Mouse (Mus musculus) heart, postnatal 0 days (tissue): ENCODE measurements at regions not wholly inside any gene's neighbourhood (a gene's known extent, or its start where the extent isn't known, plus 50 kb on each side); places are given as distances from the start of the nearest gene placed in this dataset.

Experiments
- ATAC-seq: fragments of 200-750 bp; cut with Nextera tagmentation; 2 replicates; pipeline ENCODE4 v1.8.0; 2017; ENCODE audit warnings: low read depth, moderate number of reproducible peaks, moderate library complexity; ENCODE audit not compliant: insufficient read depth
- DNase-seq: peaks from one replicate; pipeline ENCODE4 v3.0.0-alpha.2; 2016; ENCODE audit warnings: low spot score
- H3K27ac ChIP-seq: fragments of 300-500 bp; sonication (generic); 2 replicates; pipeline ENCODE4 v1.5.1; 2014; ENCODE audit warnings: low read depth, mild to moderate bottlenecking
- H3K27me3 ChIP-seq: fragments of 300-500 bp; sonication (generic); 2 replicates; pipeline ENCODE4 v1.6.1; 2014; ENCODE audit warnings: low read length, mixed read lengths; ENCODE audit not compliant: control insufficient read depth, insufficient read depth
- H3K36me3 ChIP-seq: fragments of 300-500 bp; sonication (generic); replicated peaks from 2 replicates; pipeline ENCODE4 v1.6.1; 2014; ENCODE audit warnings: low read length, mixed read lengths; ENCODE audit not compliant: control insufficient read depth, insufficient read depth
- H3K4me1 ChIP-seq: fragments of 300-500 bp; sonication (generic); 2 replicates; pipeline ENCODE4 v1.6.1; 2014; ENCODE audit warnings: antibody characterized with exemption; ENCODE audit not compliant: control insufficient read depth, insufficient read depth
- H3K4me2 ChIP-seq: fragments of 300-500 bp; sonication (generic); 2 replicates; pipeline ENCODE4 v1.6.1; 2014; ENCODE audit warnings: low read depth, mild to moderate bottlenecking, low read length, moderate library complexity
- H3K4me3 ChIP-seq: fragments of 300-500 bp; sonication (generic); 2 replicates; pipeline ENCODE4 v1.5.1; 2014; ENCODE audit warnings: low read depth, low read length
- H3K9ac ChIP-seq: fragments of 300-500 bp; sonication (generic); replicated peaks from 2 replicates; pipeline ENCODE4 v1.6.1; 2014; ENCODE audit warnings: low read depth, low read length, mixed read lengths
- H3K9me3 ChIP-seq: fragments of 300-500 bp; sonication (generic); replicated peaks from 2 replicates; pipeline ENCODE4 v1.6.1; 2016; ENCODE audit warnings: low read length; ENCODE audit not compliant: control insufficient read depth
- CTCF ChIP-seq: IDR thresholded peaks from 2 replicates; pipeline ENCODE4 v1.5.1; 2016; ENCODE audit warnings: antibody characterized with exemption, control low read depth, low read depth
- EP300 ChIP-seq: IDR thresholded peaks from 2 replicates; pipeline ENCODE4 v1.6.1; 2016; ENCODE audit warnings: antibody characterized with exemption, low read depth
- WGBS: fragments of 180-500 bp; shearing (Covaris S2); extraction: QIAGEN DNeasy Blood & Tissue Kit; methylation state at CpG from one replicate; pipeline ENCODE4 v1.1.7; 2014; 5-methylcytosine and 5-hydroxymethylcytosine counted together

GRCm38 (mm10) chr6:31288421-31289233 lies 109.9 kb upstream of the Mkln1 start:
- Histone ChIP-seq H3K36me3 (no peaks in the 10 kb centered on the region), H3K27me3 (0 out of 2 replicates have a peak, but pooled peaks cover 4% of the 10 kb centered on the region), H3K4me1 (0 out of 2 replicates have a peak, but pooled peaks cover 3% of the 10 kb centered on the region), H3K4me2 (0 out of 2 replicates have a peak overlapping the region, but pooled peaks have one; percentile 3), H3K4me3 (no peak overlapping the region), H3K9me3 (no peaks in the 10 kb centered on the region), H3K27ac (no peak overlapping the region), H3K9ac (no peak overlapping the region)
- DNase-seq (peak; percentile 29), ATAC-seq (0 out of 2 replicates have a peak, but pooled peaks have one; percentile 24)
- 28% methylated on average over 14 of the region's 14 CpGs for WGBS
- TF ChIP-seq EP300 (no peak), CTCF (no peak)

GRCm38 (mm10) chr6:31289234-31289486 lies 109.4 kb upstream of the Mkln1 start:
- TF ChIP-seq EP300 (no peak), CTCF (no peak)
- no peaks in the 10 kb centered on the region for H3K9me3 ChIP-seq
- 0 out of 2 replicates have a peak, but pooled peaks cover 4% of the 10 kb centered on the region for H3K27me3 ChIP-seq
- no peak overlapping the region for H3K27ac ChIP-seq
- DNase-seq (no peak), ATAC-seq (no peak)
- 85% methylated on average over 4 of the region's 4 CpGs for WGBS
- H3K4me1 ChIP-seq = 0 out of 2 replicates have a peak, but pooled peaks cover 3% of the 10 kb centered on the region
- H3K36me3 ChIP-seq = no peaks in the 10 kb centered on the region
- no peak overlapping the region for H3K9ac ChIP-seq
- H3K4me3 ChIP-seq = no peak overlapping the region
- no peak overlapping the region for H3K4me2 ChIP-seq

GRCm38 (mm10) chr6:31292081-31292480 lies 106.5 kb upstream of the Mkln1 start:
- 0 out of 2 replicates have a peak, but pooled peaks cover 4% of the 10 kb centered on the region for H3K27me3 ChIP-seq
- no peak overlapping the region for H3K27ac ChIP-seq
- TF ChIP-seq EP300 = no peak
- ATAC-seq = no peak
- H3K9me3 ChIP-seq = no peaks in the 10 kb centered on the region
- H3K4me1 ChIP-seq = 0 out of 2 replicates have a peak, but pooled peaks cover 3% of the 10 kb centered on the region
- no peak overlapping the region for H3K4me3 ChIP-seq
- no peaks in the 10 kb centered on the region for H3K36me3 ChIP-seq
- 84% methylated on average over 7 of the region's 7 CpGs for WGBS
- no peak for DNase-seq
- no peak overlapping the region for H3K9ac ChIP-seq
- H3K4me2 ChIP-seq = no peak overlapping the region

GRCm38 (mm10) chr6:31293008-31293407 lies 105.5 kb upstream of the Mkln1 start:
- no peak for TF ChIP-seq EP300
- TF ChIP-seq CTCF = no peak
- no peak overlapping the region for H3K27ac ChIP-seq
- no peak overlapping the region for H3K4me2 ChIP-seq
- no peaks in the 10 kb centered on the region for H3K36me3 ChIP-seq
- ATAC-seq = no peak
- H3K27me3 ChIP-seq = 0 out of 2 replicates have a peak, but pooled peaks cover 4% of the 10 kb centered on the region
- 40% methylated on average over 7 of the region's 7 CpGs for WGBS
- no peak overlapping the region for H3K4me3 ChIP-seq
- H3K4me1 ChIP-seq = 0 out of 2 replicates have a peak, but pooled peaks cover 3% of the 10 kb centered on the region
- no peak for DNase-seq
- no peak overlapping the region for H3K9ac ChIP-seq
- H3K9me3 ChIP-seq = no peaks in the 10 kb centered on the region

- no peak for ATAC-seq
- DNase-seq = no peak
- Histone ChIP-seq H3K4me3 (no peak overlapping the region), H3K4me2 (no peak overlapping the region), H3K9me3 (no peaks in the 10 kb centered on the region), H3K36me3 (no peaks in the 10 kb centered on the region), H3K27me3 (no peaks in the 10 kb centered on the region), H3K27ac (no peak overlapping the region), H3K4me1 (no peaks in the 10 kb centered on the region), H3K9ac (no peak overlapping the region)
- TF ChIP-seq EP300 = no peak
- TF ChIP-seq CTCF = no peak
- WGBS = 78% methylated on average over 7 of the region's 7 CpGs
These were observed 99.1 kb upstream of the Mkln1 start for GRCm38 (mm10) chr6:31299395-31299794.

- Histone ChIP-seq H3K4me3 (no peak overlapping the region), H3K9ac (no peak overlapping the region), H3K9me3 (no peaks in the 10 kb centered on the region), H3K4me2 (no peak overlapping the region), H3K36me3 (no peaks in the 10 kb centered on the region), H3K27ac (no peak overlapping the region), H3K27me3 (no peaks in the 10 kb centered on the region), H3K4me1 (peaks cover 4% of the 10 kb centered on the region; the same call in 1 of the 2 replicates)
- ATAC-seq (no peak), DNase-seq (no peak)
- TF ChIP-seq EP300 (no peak), CTCF (no peak)
- 51% methylated on average over 5 of the region's 5 CpGs for WGBS
These were observed 92.8 kb upstream of the Mkln1 start for GRCm38 (mm10) chr6:31305736-31306135.
